Mouse (Mus musculus) kidney, postnatal 10 days (tissue): ENCODE data around the gene Rhebl1.

Source experiments
- DNase-seq: peaks from one replicate; pipeline ENCODE4 v3.0.0; 2021; ENCODE audit warnings: mixed read lengths

Gene Rhebl1

GRCm38 (mm10) chr15:98904692-98905091 is 10.4 kb upstream of the Rhebl1 start:
- peak; percentile 63 for DNase-seq

GRCm38 (mm10) chr15:98902600-98902999 is 8.3 kb upstream of the Rhebl1 start:
- no peak for DNase-seq

- DNase-seq: no peak
Measured at GRCm38 (mm10) chr15:98901530-98901929, 7.2 kb upstream of the Rhebl1 start.

- peak; percentile 63 for DNase-seq
Measured at GRCm38 (mm10) chr15:98897928-98898800, 3.8 kb upstream of the Rhebl1 start, which contains the start of gene Dhh. Dhh (minus strand) TSS chr15:98898540.

GRCm38 (mm10) chr15:98897495-98897894 is 3.2 kb upstream of the Rhebl1 start:
- DNase-seq: peak; percentile 72

- peak; percentile 68 for DNase-seq
Measured at GRCm38 (mm10) chr15:98895635-98896589, 1.6 kb upstream of the Rhebl1 start.

- DNase-seq: no peak
Measured at GRCm38 (mm10) chr15:98894746-98895634, 650 bp upstream of the Rhebl1 start.

- no peak for DNase-seq
Measured at GRCm38 (mm10) chr15:98893036-98893435, 1.3 kb downstream of the Rhebl1 start.

GRCm38 (mm10) chr15:98891907-98892606 is 2.3 kb downstream of the Rhebl1 start:
- DNase-seq: peak; percentile 78

GRCm38 (mm10) chr15:98891198-98891742 is 3.1 kb downstream of the Rhebl1 start:
- no peak for DNase-seq

- DNase-seq: no peak
Measured at GRCm38 (mm10) chr15:98887526-98887925, 6.8 kb downstream of the Rhebl1 start.

GRCm38 (mm10) chr15:98886667-98887387 is 7.5 kb downstream of the Rhebl1 start:
- no peak for DNase-seq

- DNase-seq: no peak
Measured at GRCm38 (mm10) chr15:98884106-98884505, 10.2 kb downstream of the Rhebl1 start.

GRCm38 (mm10) chr15:98883661-98884060 is 10.7 kb downstream of the Rhebl1 start:
- no peak for DNase-seq

GRCm38 (mm10) chr15:98881656-98882008 is 12.7 kb downstream of the Rhebl1 start:
- no peak for DNase-seq

- DNase-seq: peak; percentile 94
Measured at GRCm38 (mm10) chr15:98880978-98881655, 13.2 kb downstream of the Rhebl1 start.

GRCm38 (mm10) chr15:98877331-98877730 is 17.0 kb downstream of the Rhebl1 start:
- DNase-seq: peak; percentile 82

GRCm38 (mm10) chr15:98871916-98872888 is 22.1 kb downstream of the Rhebl1 start:
- DNase-seq: peak; percentile 96
